18 mouse cellular contexts compared by ENCODE assay signal in the genomic region with DNA sequence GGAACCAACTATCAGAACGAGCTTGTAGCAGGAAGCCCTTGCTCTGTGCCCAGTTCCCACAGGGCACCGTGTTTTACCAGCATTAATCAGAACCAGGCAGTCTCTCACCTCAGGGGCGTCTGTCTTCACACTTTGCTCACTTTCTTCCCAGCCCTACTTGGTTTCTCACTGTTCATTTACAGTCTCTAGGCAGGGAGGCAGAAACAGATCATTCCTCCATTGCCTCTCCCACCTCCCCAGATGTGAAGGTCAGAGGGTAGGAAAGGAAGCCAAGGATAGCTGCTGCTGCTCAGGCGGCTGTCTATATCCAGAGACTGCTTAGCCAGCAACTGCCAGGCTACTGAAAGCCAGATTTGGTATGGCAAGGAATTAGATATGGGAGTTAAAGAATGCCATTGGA.
DNase-seq lines count a peak whose midpoint lies in the region; ATAC-seq and TF ChIP-seq lines count a peak whose summit lies in the region.
"Had no signal": no experiment of that assay in that cellular context is flagged by ENCODE, and none has a peak within 500 bp of the region (broad histone marks: within the 10 kb centered on the region; RNA-seq: fewer than 3 reads in every experiment).

No protein-coding gene starts in this region.

- H3K27me3 ChIP-seq in hindbrain, embryonic 12.5 days, result no peaks in the 10 kb centered on the region
- no peaks in the 10 kb centered on the region for H3K27me3 ChIP-seq in hindbrain, postnatal 0 days (ENCODE audit: insufficient read depth, low read length)
- H3K27me3 ChIP-seq in limb, embryonic 13.5 days, result no peaks in the 10 kb centered on the region
- H3K27me3 ChIP-seq: embryonic facial prominence, embryonic 15.5 days; heart, embryonic 12.5 days had no signal

- no peaks in the 10 kb centered on the region for H3K9me3 ChIP-seq in hindbrain, embryonic 12.5 days (replicated peaks)
- H3K9me3 ChIP-seq in hindbrain, postnatal 0 days (ENCODE audit: low read length), result no peaks in the 10 kb centered on the region
- no peaks in the 10 kb centered on the region for H3K9me3 ChIP-seq in limb, embryonic 13.5 days
- H3K9me3 ChIP-seq: embryonic facial prominence, embryonic 15.5 days; forebrain, embryonic 10.5 days; heart, embryonic 12.5 days had no signal

- DNase-seq in hindbrain, postnatal 0 days (ENCODE audit: low spot score), result no peak
- peak; percentile 9 for DNase-seq in lung, postnatal 10 days
- no peak for DNase-seq in lung, postnatal 4 days
- DNase-seq in layer of hippocampus, adult 18-20 months (ENCODE audit: low spot score in 2 of 2), result no peak
- DNase-seq: adrenal gland, adult 2 months; adrenal gland, postnatal 25 days; cerebellum, adult 18-20 months; cerebellum, adult 9-11 months; cerebellum, postnatal 36 days; gastrocnemius, postnatal 10 days had no signal

- no peak for ATAC-seq in hindbrain, embryonic 12.5 days (ENCODE audit: low FRiP score)
- no peak for ATAC-seq in hindbrain, postnatal 0 days
- 0 out of 2 replicates have a peak, but pooled peaks have one; percentile 51 for ATAC-seq in limb, embryonic 13.5 days (ENCODE audit: low FRiP score, low read depth)
- ATAC-seq: forebrain, embryonic 14.5 days had no signal

- H3K36me3 ChIP-seq in hindbrain, embryonic 12.5 days, result peaks cover 3% of the 10 kb centered on the region; the same call in 1 of the 2 replicates
- H3K36me3 ChIP-seq in hindbrain, postnatal 0 days (ENCODE audit: insufficient read depth, low read length), result peaks cover 2% of the 10 kb centered on the region; the same call in 1 of the 2 replicates
- peaks cover 11% of the 10 kb centered on the region for H3K36me3 ChIP-seq in limb, embryonic 13.5 days

- TF ChIP-seq POLR2A in olfactory bulb, adult 2 months (IDR thresholded peaks at IDR 0.05; ENCODE audit: insufficient read depth, low read depth, low read length), result no peak

- no peak for TF ChIP-seq CTCF in hindbrain, postnatal 0 days (IDR thresholded peaks at IDR 0.05; ENCODE audit: low read depth)
- TF ChIP-seq CTCF in olfactory bulb, adult 2 months (IDR thresholded peaks at IDR 0.05; ENCODE audit: insufficient read depth, low read depth, low read length), result no peak

- H3K27ac ChIP-seq in hindbrain, embryonic 12.5 days, result 0 out of 2 replicates have a peak overlapping the region, but pooled peaks have one; percentile 23
- no peak overlapping the region for H3K27ac ChIP-seq in hindbrain, postnatal 0 days
- no peak overlapping the region for H3K27ac ChIP-seq in limb, embryonic 13.5 days
- peak overlapping the region; percentile 21; the same call in 1 of the 2 replicates for H3K27ac ChIP-seq in olfactory bulb, adult 2 months (ENCODE audit: insufficient read depth, low read depth, low read length)
- H3K27ac ChIP-seq: embryonic facial prominence, embryonic 15.5 days; forebrain, embryonic 10.5 days had no signal

- WGBS in hindbrain, embryonic 12.5 days, result 60% methylated on average over 4 of the region's 4 CpGs
- WGBS in hindbrain, postnatal 0 days, result 70% methylated on average over 4 of the region's 4 CpGs
- 19% methylated on average over 4 of the region's 4 CpGs for WGBS in limb, embryonic 13.5 days
- 52% methylated on average over 4 of the region's 4 CpGs for WGBS in olfactory bulb, adult 2 months

- no peaks in the 10 kb centered on the region for H3K4me1 ChIP-seq in hindbrain, embryonic 12.5 days
- no peaks in the 10 kb centered on the region for H3K4me1 ChIP-seq in hindbrain, postnatal 0 days (ENCODE audit: insufficient read depth, low read length)
- peaks cover 9% of the 10 kb centered on the region; the same call in 1 of the 2 replicates for H3K4me1 ChIP-seq in limb, embryonic 13.5 days
- H3K4me1 ChIP-seq in olfactory bulb, adult 2 months (ENCODE audit: control insufficient read depth, insufficient read depth, low read length), result no peaks in the 10 kb centered on the region
- H3K4me1 ChIP-seq: embryonic facial prominence, embryonic 15.5 days; forebrain, embryonic 10.5 days; heart, embryonic 12.5 days had no signal

- no peak overlapping the region for H3K9ac ChIP-seq in hindbrain, embryonic 12.5 days
- no peak overlapping the region for H3K9ac ChIP-seq in hindbrain, postnatal 0 days (replicated peaks; ENCODE audit: low read length)
- no peak overlapping the region for H3K9ac ChIP-seq in limb, embryonic 13.5 days
- H3K9ac ChIP-seq: embryonic facial prominence, embryonic 15.5 days; heart, embryonic 12.5 days had no signal

- no peak overlapping the region for H3K4me2 ChIP-seq in hindbrain, embryonic 12.5 days (replicated peaks)
- no peak overlapping the region for H3K4me2 ChIP-seq in hindbrain, postnatal 0 days (ENCODE audit: low read depth, low read length)
- H3K4me2 ChIP-seq in limb, embryonic 13.5 days (replicated peaks), result no peak overlapping the region
- H3K4me2 ChIP-seq: embryonic facial prominence, embryonic 15.5 days; heart, embryonic 12.5 days had no signal

- no peak overlapping the region for H3K4me3 ChIP-seq in hindbrain, embryonic 12.5 days
- no peak overlapping the region for H3K4me3 ChIP-seq in hindbrain, postnatal 0 days (ENCODE audit: low read length)
- H3K4me3 ChIP-seq in limb, embryonic 13.5 days, result no peak overlapping the region
- no peak overlapping the region for H3K4me3 ChIP-seq in olfactory bulb, adult 2 months (ENCODE audit: insufficient read depth, low read depth, low read length)
- H3K4me3 ChIP-seq: embryonic facial prominence, embryonic 15.5 days; erythroblast, embryonic 14.5 days; forebrain, embryonic 10.5 days; heart, embryonic 12.5 days had no signal

Comparison
In these comparisons a context has a peak if more than half of its experiments do, and no peak if none do; other contexts are left out.
1. H3K27ac ChIP-seq: peak in hindbrain, embryonic 12.5 days (single experiment) and olfactory bulb, adult 2 months (single experiment); none in hindbrain, postnatal 0 days (single experiment) and limb, embryonic 13.5 days (single experiment).